Mouse (Mus musculus) forebrain, embryonic 11.5 days (tissue): ENCODE results near the gene Dedd. TPM values are rescaled to one million over a fixed set of nuclear protein-coding genes. Genes with fewer than 3 reads are reported as not detected.

ENCODE experiments used
- ATAC-seq: fragments of 200-750 bp; cut with Nextera tagmentation; replicated peaks from 2 replicates; pipeline ENCODE4 v1.8.0; 2017; ENCODE audit warnings: moderate TSS enrichment; ENCODE audit not compliant: low FRiP score
- DNase-seq: peaks from one replicate; pipeline ENCODE4 v3.0.0-alpha.2; 2017; ENCODE audit warnings: low spot score
- H3K27ac ChIP-seq: fragments of 300-500 bp; sonication (generic); 2 replicates; pipeline ENCODE4 v1.5.1; 2014; ENCODE audit warnings: low read depth, low read length
- H3K27me3 ChIP-seq: fragments of 300-500 bp; sonication (generic); 2 replicates; pipeline ENCODE4 v1.6.1; 2014; ENCODE audit warnings: mild to moderate bottlenecking, low read length, mixed read lengths; ENCODE audit not compliant: control insufficient read depth, insufficient read depth
- H3K36me3 ChIP-seq: fragments of 300-500 bp; sonication (generic); 2 replicates; pipeline ENCODE4 v1.6.1; 2014; ENCODE audit warnings: mild to moderate bottlenecking, low read length, moderate library complexity, mixed read lengths; ENCODE audit not compliant: control insufficient read depth, insufficient read depth
- H3K4me1 ChIP-seq: fragments of 300-500 bp; sonication (generic); replicated peaks from 2 replicates; pipeline ENCODE4 v1.6.1; 2014; ENCODE audit warnings: low read length, mixed read lengths; ENCODE audit not compliant: control insufficient read depth, insufficient read depth
- H3K4me2 ChIP-seq: fragments of 300-500 bp; sonication (generic); 2 replicates; pipeline ENCODE4 v1.6.1; 2014; ENCODE audit warnings: low read depth, mild to moderate bottlenecking, low read length, moderate library complexity, mixed read lengths; ENCODE audit not compliant: severe bottlenecking
- H3K4me3 ChIP-seq: fragments of 300-500 bp; sonication (generic); 2 replicates; pipeline ENCODE4 v1.5.1; 2014; ENCODE audit warnings: low read depth, low read length
- H3K9ac ChIP-seq: fragments of 300-500 bp; sonication (generic); 2 replicates; pipeline ENCODE4 v1.6.1; 2014; ENCODE audit warnings: low read length
- H3K9me3 ChIP-seq: fragments of 300-500 bp; sonication (generic); 2 replicates; pipeline ENCODE4 v1.6.1; 2016; ENCODE audit warnings: low read length, mixed read lengths; ENCODE audit not compliant: control insufficient read depth
- WGBS: fragments of 180-500 bp; shearing (Covaris S2); extraction: QIAGEN DNeasy Blood & Tissue Kit; methylation state at CpG from one replicate; pipeline ENCODE4 v1.1.7; 2014; 5-methylcytosine and 5-hydroxymethylcytosine counted together
- polyA plus RNA-seq: library from polyadenylated mRNA; unstranded; fragments of >200 nt; fragmentation: Nextera tagmentation; extraction: Ambion mirVana; gene quantifications from 2 replicates; pipeline ENCODE4 v1.2.1, GENCODE M21; 2014

Dedd gene
- polyA plus RNA-seq, 1 experiment from 2014 or later, result 46.5 TPM

DNA sequence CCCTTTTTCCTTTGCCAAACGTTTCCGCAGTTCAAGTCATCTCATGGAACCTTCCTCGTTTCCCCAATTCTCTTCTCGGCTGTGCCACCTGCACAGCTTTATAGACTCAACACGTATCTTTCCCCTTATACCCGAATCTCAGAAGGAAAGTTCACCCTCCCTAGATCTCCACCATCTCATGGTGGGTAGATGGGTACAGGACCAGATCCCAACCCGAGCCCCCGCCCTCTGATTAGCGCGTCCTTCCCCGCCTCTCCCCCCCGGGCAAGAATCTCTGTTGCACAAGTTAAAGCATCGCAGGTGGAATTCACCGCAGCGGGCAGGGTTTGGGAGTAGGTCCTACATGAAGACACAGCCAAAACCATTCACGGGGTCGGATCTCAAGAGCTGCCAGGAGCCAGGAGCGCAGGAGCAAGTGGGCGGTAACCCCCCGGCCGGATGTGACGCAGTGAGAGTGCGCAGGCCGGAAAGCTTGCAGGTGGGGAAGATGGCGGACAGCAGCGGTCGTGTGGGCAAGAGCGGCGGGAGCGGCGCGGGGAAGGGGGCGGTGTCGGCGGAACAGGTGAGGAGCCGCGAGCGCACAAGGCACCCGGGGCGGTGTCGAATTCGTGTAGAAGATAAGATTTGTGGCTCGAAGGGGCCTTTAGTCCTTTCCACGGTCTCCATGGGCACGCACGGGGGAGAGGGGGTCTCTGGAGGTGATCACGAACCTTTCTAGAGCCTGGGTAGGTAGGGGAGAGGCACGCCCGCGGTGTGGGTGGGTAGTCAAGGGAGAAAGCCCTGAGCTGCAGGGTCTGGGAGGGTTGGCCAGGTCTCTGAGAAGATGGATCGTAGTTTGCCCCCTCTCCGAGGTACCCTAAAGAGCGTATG lies 16.5 kb downstream of the Dedd start, which contains the start of the genes Nit1 and Pfdn2:
Gene Nit1, minus strand, starts transcription at position 422 of the 870 bp plus-strand sequence.
Gene Pfdn2, plus strand, starts transcription at position 446 of the 870 bp plus-strand sequence.
- peak; percentile 94 for ATAC-seq

GRCm38 (mm10) chr1:171346095-171346450 lies 17.1 kb downstream of the Dedd start:
- DNase-seq, result no peak

More for the DNA sequence above, 16.5 kb downstream of the Dedd start, which contains the start of the genes Nit1 and Pfdn2:
- H3K9me3 ChIP-seq, result peaks cover 6% of the 10 kb centered on the region; the same call in 1 of the 2 replicates
- H3K27me3 ChIP-seq, result no peaks in the 10 kb centered on the region
- DNase-seq, result peak; percentile 95
- peaks cover 2% of the 10 kb centered on the region; the same call in 1 of the 2 replicates for H3K36me3 ChIP-seq
- H3K4me2 ChIP-seq, result peak within 1 kb of the TSS; percentile 73
- peak within 1 kb of the TSS; percentile 79 for H3K9ac ChIP-seq
- under 1% methylated on average over 53 of the region's 53 CpGs for WGBS
- no peaks in the 10 kb centered on the region; the same call in 1 of the 2 replicates for H3K4me1 ChIP-seq
- H3K27ac ChIP-seq, result no peak within 1 kb of the TSS; the same call in 1 of the 2 replicates
- H3K4me3 ChIP-seq, result peak within 1 kb of the TSS; percentile 92

GRCm38 (mm10) chr1:171348665-171349064 lies 19.7 kb downstream of the Dedd start:
- Histone ChIP-seq H3K27ac (no peak overlapping the region), H3K4me2 (no peak overlapping the region), H3K4me1 (no peaks in the 10 kb centered on the region; the same call in 1 of the 2 replicates), H3K9ac (no peak overlapping the region), H3K4me3 (no peak overlapping the region), H3K36me3 (no peaks in the 10 kb centered on the region), H3K27me3 (no peaks in the 10 kb centered on the region), H3K9me3 (peaks cover 6% of the 10 kb centered on the region; the same call in 1 of the 2 replicates)
- ATAC-seq, result no peak
- DNase-seq, result no peak
- 91% methylated on average over 3 of the region's 3 CpGs for WGBS

More at GRCm38 (mm10) chr1:171346095-171346450, 17.1 kb downstream of the Dedd start:
- ATAC-seq, result no peak
- no peak overlapping the region for H3K27ac ChIP-seq
- no peaks in the 10 kb centered on the region for H3K27me3 ChIP-seq
- peaks cover 6% of the 10 kb centered on the region; the same call in 1 of the 2 replicates for H3K9me3 ChIP-seq
- H3K4me3 ChIP-seq, result peak overlapping the region; percentile 92
- no peaks in the 10 kb centered on the region; the same call in 1 of the 2 replicates for H3K4me1 ChIP-seq
- peaks cover 2% of the 10 kb centered on the region; the same call in 1 of the 2 replicates for H3K36me3 ChIP-seq
- peak overlapping the region; percentile 79 for H3K9ac ChIP-seq
- WGBS, result 2% methylated on average over 14 of the region's 14 CpGs
- H3K4me2 ChIP-seq, result peak overlapping the region; percentile 73

DNA sequence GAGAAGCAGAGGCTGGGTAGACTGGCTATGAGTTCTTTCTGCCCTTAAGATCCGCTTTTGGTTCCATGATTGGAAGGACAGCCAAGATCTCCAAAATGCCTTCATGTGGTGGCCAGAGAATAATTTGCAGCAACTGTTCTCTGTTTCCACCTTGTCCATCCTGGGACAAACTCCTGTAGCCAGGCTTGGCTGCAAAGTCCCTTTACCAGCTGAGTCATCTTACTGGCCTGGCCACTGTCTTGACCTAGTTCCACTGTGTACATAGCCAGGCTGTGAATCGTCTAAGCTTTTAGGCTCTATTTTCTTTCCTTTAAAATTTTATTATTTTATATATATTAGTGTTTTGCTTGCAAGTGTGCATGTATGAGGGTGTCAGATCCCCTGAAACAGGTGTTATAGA lies 20.3 kb downstream of the Dedd start:
- ATAC-seq, result no peak
- 96% methylated on average over 2 of the region's 2 CpGs for WGBS
- no peaks in the 10 kb centered on the region; the same call in 1 of the 2 replicates for H3K4me1 ChIP-seq

DNA sequence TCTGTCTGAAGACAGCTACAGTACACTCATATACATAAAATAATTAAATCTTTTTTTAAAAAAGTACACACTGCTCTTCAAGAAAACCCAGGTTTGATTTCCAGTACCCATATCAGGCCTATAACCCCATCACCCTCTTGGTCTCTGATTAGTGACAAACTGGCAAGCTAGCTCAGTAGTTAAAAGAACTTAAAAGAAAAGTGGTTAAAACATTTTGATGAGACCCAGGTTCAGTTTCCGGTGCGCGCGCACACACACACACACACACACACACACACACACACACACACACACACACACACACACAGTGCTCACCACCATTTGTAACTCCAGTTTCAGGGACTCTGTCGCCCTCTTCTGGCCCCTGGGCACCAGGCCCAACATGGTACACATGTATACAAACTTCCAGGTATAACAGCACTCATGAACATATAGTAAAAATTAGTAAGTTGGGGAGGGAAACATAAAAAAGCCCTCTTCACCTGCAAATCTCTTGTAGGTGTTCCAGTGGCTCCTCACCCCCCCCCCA lies 26.9 kb downstream of the Dedd start:
- no peak for ATAC-seq
- no peak overlapping the region for H3K4me3 ChIP-seq
- H3K36me3 ChIP-seq, result peaks cover 9% of the 10 kb centered on the region
- no peak for DNase-seq
- no peak overlapping the region for H3K27ac ChIP-seq
- H3K4me1 ChIP-seq, result peaks cover 3% of the 10 kb centered on the region; the same call in 1 of the 2 replicates
- H3K27me3 ChIP-seq, result no peaks in the 10 kb centered on the region
- no peak overlapping the region for H3K4me2 ChIP-seq
- H3K9ac ChIP-seq, result no peak overlapping the region
- H3K9me3 ChIP-seq, result peaks cover 3% of the 10 kb centered on the region; the same call in 1 of the 2 replicates
- 81% methylated on average over 5 of the region's 5 CpGs for WGBS

More for the DNA sequence above, 20.3 kb downstream of the Dedd start:
- no peaks in the 10 kb centered on the region for H3K36me3 ChIP-seq
- no peak overlapping the region for H3K27ac ChIP-seq
- H3K27me3 ChIP-seq, result no peaks in the 10 kb centered on the region
- no peak overlapping the region for H3K4me2 ChIP-seq
- peaks cover 6% of the 10 kb centered on the region; the same call in 1 of the 2 replicates for H3K9me3 ChIP-seq
- H3K9ac ChIP-seq, result no peak overlapping the region
- no peak overlapping the region for H3K4me3 ChIP-seq
- DNase-seq, result no peak

DNA sequence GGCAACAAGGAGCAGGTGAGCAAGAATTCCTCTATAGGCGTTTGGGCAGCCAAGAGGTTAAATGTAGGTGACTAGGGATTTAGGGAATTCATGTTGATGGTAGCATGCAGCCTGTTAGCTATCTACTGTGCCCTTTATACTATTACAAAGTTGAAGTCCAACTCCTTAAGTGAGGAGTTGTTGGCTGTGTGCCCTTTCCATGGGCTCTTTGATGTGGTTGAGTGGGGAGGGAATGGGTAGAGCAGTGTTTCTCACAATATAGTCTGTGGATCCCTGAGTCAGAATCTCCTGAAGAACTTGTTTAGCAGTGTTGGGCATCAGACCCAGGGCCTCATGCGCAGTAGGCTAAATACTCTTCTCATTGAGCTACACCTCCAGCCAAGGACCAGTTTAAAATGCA lies 27.9 kb downstream of the Dedd start:
- DNase-seq (no peak), ATAC-seq (no peak)
- Histone ChIP-seq H3K27ac (no peak overlapping the region), H3K36me3 (peaks cover 9% of the 10 kb centered on the region), H3K4me2 (no peak overlapping the region), H3K9ac (no peak overlapping the region), H3K27me3 (no peaks in the 10 kb centered on the region), H3K9me3 (peaks cover 3% of the 10 kb centered on the region; the same call in 1 of the 2 replicates), H3K4me1 (peaks cover 3% of the 10 kb centered on the region; the same call in 1 of the 2 replicates), H3K4me3 (no peak overlapping the region)
- WGBS, result 90% methylated on average over 2 of the region's 2 CpGs

DNA sequence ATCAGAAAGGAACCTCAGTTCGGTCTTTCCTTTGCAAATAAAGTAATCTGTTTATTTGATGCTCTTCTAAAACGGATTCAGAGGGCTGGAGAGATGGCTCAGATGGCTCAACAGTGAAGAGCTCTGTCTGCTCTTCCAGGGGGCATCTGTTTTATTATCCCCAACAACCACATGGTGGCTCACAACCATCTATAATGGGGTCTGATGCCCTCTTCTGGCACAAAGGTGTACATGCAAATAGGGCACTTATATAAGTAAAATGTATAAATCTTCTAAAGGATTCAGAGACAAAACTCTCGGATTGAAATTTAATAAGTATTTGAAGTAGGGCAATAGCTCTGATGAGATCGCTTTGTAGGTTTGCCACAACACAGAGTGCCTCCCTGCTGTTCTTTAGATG lies 29.5 kb downstream of the Dedd start:
- no peaks in the 10 kb centered on the region for H3K27me3 ChIP-seq
- H3K4me1 ChIP-seq, result peaks cover 3% of the 10 kb centered on the region; the same call in 1 of the 2 replicates
- no peak overlapping the region for H3K9ac ChIP-seq
- no peak overlapping the region for H3K4me3 ChIP-seq
- no peak for ATAC-seq
- peaks cover 3% of the 10 kb centered on the region; the same call in 1 of the 2 replicates for H3K9me3 ChIP-seq
- no peak overlapping the region for H3K4me2 ChIP-seq
- peaks cover 9% of the 10 kb centered on the region for H3K36me3 ChIP-seq
- no peak for DNase-seq
- H3K27ac ChIP-seq, result no peak overlapping the region
- WGBS, result 79% methylated on average over 4 of the region's 4 CpGs

GRCm38 (mm10) chr1:171360253-171360652 lies 31.3 kb downstream of the Dedd start:
- WGBS, result 5% methylated on average over 26 of the region's 26 CpGs
- Histone ChIP-seq H3K36me3 (peaks cover 9% of the 10 kb centered on the region), H3K4me2 (peak overlapping the region; percentile 70), H3K4me1 (peaks cover 3% of the 10 kb centered on the region; the same call in 1 of the 2 replicates), H3K27me3 (no peaks in the 10 kb centered on the region), H3K9ac (peak overlapping the region; percentile 58), H3K4me3 (peak overlapping the region; percentile 43), H3K27ac (no peak overlapping the region), H3K9me3 (peaks cover 3% of the 10 kb centered on the region; the same call in 1 of the 2 replicates)
- ATAC-seq (peak; percentile 65; the same call in 1 of the 2 replicates), DNase-seq (peak; percentile 65)
